Mouse (Mus musculus) liver, embryonic 18 days (tissue): ENCODE measurements around the gene Il18rap. TPM values are rescaled to one million over a fixed set of nuclear protein-coding genes. Genes with fewer than 3 reads are reported as not detected.

Experiments used
- polyA plus RNA-seq: library from polyadenylated mRNA; depleted of rRNA; stranded (reverse); fragments of >200 nt; gene quantifications from 2 replicates; pipeline ENCODE4 v1.2.3, GENCODE M21; 2012; rRNA removed

The Il18rap gene
- polyA plus RNA-seq = 2.1 and 2.6 TPM in 2 replicates

GRCm38 (mm10) chr1:40514851-40515585 lies at the start of gene Il18rap:
Il18rap (plus strand) TSS chr1:40515362.

GRCm38 (mm10) chr1:40465477-40466430 lies 49.4 kb upstream of the Il18rap start, which contains the start of gene Il18r1:
Il18r1 (plus strand) TSS chr1:40465552.

GRCm38 (mm10) chr1:40579784-40580183 lies 64.6 kb downstream of the Il18rap start, which contains the start of gene Slc9a4:
Slc9a4 (plus strand) TSS chr1:40580081.

Other genes starting within 250 kb of the Il18rap start
- 1.5 and 1.6 TPM in 2 replicates for gene Il1rl2, start 190.8 kb upstream of the Il18rap start, polyA plus RNA-seq
- gene Il1rl1, start 85.8 kb upstream of the Il18rap start, polyA plus RNA-seq = 3.4 and 5.7 TPM in 2 replicates
- gene Il18r1, start 49.8 kb upstream of the Il18rap start, polyA plus RNA-seq = 0.49 and 0.56 TPM in 2 replicates
- not detected in 2 replicates for gene Slc9a4, start 64.7 kb downstream of the Il18rap start, polyA plus RNA-seq
- gene Slc9a2, start 165.2 kb downstream of the Il18rap start, polyA plus RNA-seq = 0.01 TPM in 2 replicates